Mouse (Mus musculus) limb, embryonic 14.5 days (tissue): ENCODE measurements at regions not wholly inside any gene's neighbourhood (a gene's known extent, or its start where the extent isn't known, plus 50 kb on each side); places are given as distances from the start of the nearest gene placed in this dataset.

Experiments used
- ATAC-seq: fragments of 200-750 bp; cut with Nextera tagmentation; 2 replicates; pipeline ENCODE4 v1.8.0; 2017; ENCODE audit warnings: low read depth, moderate number of reproducible peaks, moderate TSS enrichment; ENCODE audit not compliant: low FRiP score
- DNase-seq: peaks from one replicate; pipeline ENCODE4 v3.0.0-alpha.2; 2015; ENCODE audit warnings: low spot score
- H3K27ac ChIP-seq: fragments of 300-500 bp; sonication (generic); replicated peaks from 2 replicates; pipeline ENCODE4 v1.5.1; 2014; ENCODE audit warnings: low read depth, mild to moderate bottlenecking, low read length, moderate library complexity, mixed read lengths
- H3K27me3 ChIP-seq: fragments of 300-500 bp; sonication (generic); 2 replicates; pipeline ENCODE4 v1.6.1; 2014; ENCODE audit warnings: low read length, mixed read lengths; ENCODE audit not compliant: control insufficient read depth, insufficient read depth
- H3K36me3 ChIP-seq: fragments of 300-500 bp; sonication (generic); 2 replicates; pipeline ENCODE4 v1.6.1; 2014; ENCODE audit warnings: mild to moderate bottlenecking, low read length, moderate library complexity, mixed read lengths; ENCODE audit not compliant: control insufficient read depth, insufficient read depth
- H3K4me1 ChIP-seq: fragments of 300-500 bp; sonication (generic); 2 replicates; pipeline ENCODE4 v1.6.1; 2014; ENCODE audit warnings: antibody characterized with exemption, low read length, mixed read lengths; ENCODE audit not compliant: control insufficient read depth, insufficient read depth
- H3K4me2 ChIP-seq: fragments of 300-500 bp; sonication (generic); replicated peaks from 2 replicates; pipeline ENCODE4 v1.6.1; 2014; ENCODE audit warnings: low read depth, mild to moderate bottlenecking, low read length, moderate library complexity; ENCODE audit not compliant: severe bottlenecking
- H3K4me3 ChIP-seq: fragments of 300-500 bp; sonication (generic); replicated peaks from 2 replicates; pipeline ENCODE4 v1.5.1; 2014; ENCODE audit warnings: low read length
- H3K9ac ChIP-seq: fragments of 300-500 bp; sonication (generic); 2 replicates; pipeline ENCODE4 v1.6.1; 2014; ENCODE audit warnings: mild to moderate bottlenecking, low read depth, low read length, moderate library complexity; ENCODE audit not compliant: severe bottlenecking
- H3K9me3 ChIP-seq: fragments of 300-500 bp; sonication (generic); 2 replicates; pipeline ENCODE4 v1.6.1; 2016; ENCODE audit warnings: low read length; ENCODE audit not compliant: control insufficient read depth
- POLR2A ChIP-seq: fragments of 200-500 bp; IDR thresholded peaks from 2 replicates; pipeline ENCODE4 v1.8.0; 2012; ENCODE audit warnings: inconsistent platforms, mild to moderate bottlenecking, moderate library complexity, borderline replicate concordance; ENCODE audit not compliant: insufficient read depth, insufficient read length; ENCODE audit errors: extremely low read depth
- WGBS: fragments of 180-500 bp; shearing (Covaris S2); extraction: QIAGEN DNeasy Blood & Tissue Kit; methylation state at CpG from one replicate; pipeline ENCODE4 v1.1.7; 2014; 5-methylcytosine and 5-hydroxymethylcytosine counted together

- Histone ChIP-seq H3K27ac (no peak overlapping the region), H3K9ac (no peak overlapping the region), H3K4me1 (no peaks in the 10 kb centered on the region), H3K36me3 (no peaks in the 10 kb centered on the region), H3K4me3 (no peak overlapping the region), H3K27me3 (no peaks in the 10 kb centered on the region), H3K9me3 (no peaks in the 10 kb centered on the region), H3K4me2 (no peak overlapping the region)
- no peak for TF ChIP-seq POLR2A
- ATAC-seq (no peak), DNase-seq (no peak)
These were observed 550.7 kb downstream of the Nxph1 start for GRCm38 (mm10) chr6:9498921-9499320.

GRCm38 (mm10) chr6:9534395-9534794 lies 586.2 kb downstream of the Nxph1 start:
- TF ChIP-seq POLR2A: no peak
- no peaks in the 10 kb centered on the region for H3K36me3 ChIP-seq
- H3K27me3 ChIP-seq: no peaks in the 10 kb centered on the region
- ATAC-seq: no peak
- no peaks in the 10 kb centered on the region for H3K9me3 ChIP-seq
- H3K9ac ChIP-seq: no peak overlapping the region
- H3K4me2 ChIP-seq: no peak overlapping the region
- no peak overlapping the region for H3K27ac ChIP-seq
- no peak for DNase-seq
- WGBS: 72% methylated on average over 3 of the region's 3 CpGs
- H3K4me3 ChIP-seq: no peak overlapping the region
- no peaks in the 10 kb centered on the region for H3K4me1 ChIP-seq

- Histone ChIP-seq H3K27me3 (no peaks in the 10 kb centered on the region), H3K9ac (no peak overlapping the region), H3K4me3 (no peak overlapping the region), H3K4me2 (no peak overlapping the region), H3K9me3 (no peaks in the 10 kb centered on the region), H3K27ac (no peak overlapping the region), H3K36me3 (no peaks in the 10 kb centered on the region), H3K4me1 (no peaks in the 10 kb centered on the region)
- 64% methylated on average over 2 of the region's 2 CpGs for WGBS
- DNase-seq (no peak), ATAC-seq (no peak)
- TF ChIP-seq POLR2A: no peak
These were observed 590.5 kb downstream of the Nxph1 start for GRCm38 (mm10) chr6:9538737-9539136.

GRCm38 (mm10) chr6:9550096-9550939 lies 602.1 kb downstream of the Nxph1 start:
- no peak for ATAC-seq

GRCm38 (mm10) chr6:9563290-9564044 lies 615.2 kb downstream of the Nxph1 start:
- H3K36me3 ChIP-seq: no peaks in the 10 kb centered on the region
- H3K27ac ChIP-seq: no peak overlapping the region
- WGBS: 82% methylated on average over 6 of the region's 6 CpGs
- no peak overlapping the region for H3K4me2 ChIP-seq
- H3K9me3 ChIP-seq: no peaks in the 10 kb centered on the region
- no peak for ATAC-seq
- H3K4me1 ChIP-seq: no peaks in the 10 kb centered on the region
- no peaks in the 10 kb centered on the region for H3K27me3 ChIP-seq
- DNase-seq: no peak
- no peak for TF ChIP-seq POLR2A
- no peak overlapping the region for H3K4me3 ChIP-seq
- no peak overlapping the region for H3K9ac ChIP-seq

More at GRCm38 (mm10) chr6:9550096-9550939, 602.1 kb downstream of the Nxph1 start:
- no peak for TF ChIP-seq POLR2A
- Histone ChIP-seq H3K27me3 (no peaks in the 10 kb centered on the region), H3K9me3 (no peaks in the 10 kb centered on the region), H3K4me2 (no peak overlapping the region), H3K36me3 (no peaks in the 10 kb centered on the region), H3K27ac (no peak overlapping the region), H3K4me1 (no peaks in the 10 kb centered on the region), H3K4me3 (no peak overlapping the region), H3K9ac (no peak overlapping the region)
- no peak for DNase-seq
- WGBS: 65% methylated on average over 3 of the region's 3 CpGs
